Mouse (Mus musculus) myocyte (in vitro differentiated cells): ENCODE measurements around the gene Prdm8.

ENCODE experiments used
- CEBPB ChIP-seq: IDR thresholded peaks from 2 replicates; pipeline ENCODE4 v1.6.1; 2011; ENCODE audit warnings: mild to moderate bottlenecking, moderate library complexity; ENCODE audit not compliant: poor library complexity, insufficient read depth, severe bottlenecking
- MYOD1 ChIP-seq, 3 experiments: IDR thresholded peaks; one replicate each; pipeline ENCODE4 v1.6.1; 2011; ENCODE audit warnings: control low read depth in 2 of 3, low read depth in 2 of 3, mild to moderate bottlenecking in 2 of 3, moderate library complexity in 1 of 3; ENCODE audit not compliant: insufficient read length in 2 of 3, control insufficient read depth in 1 of 3
- POLR2A ChIP-seq: IDR thresholded peaks from one replicate; pipeline ENCODE4 v1.6.1; 2011; ENCODE audit warnings: low read depth, mild to moderate bottlenecking, control low read depth, moderate library complexity; ENCODE audit not compliant: insufficient read length
- POLR2AphosphoS2 ChIP-seq: IDR thresholded peaks from one replicate; pipeline ENCODE4 v1.6.1; 2011; ENCODE audit warnings: low read depth, control low read depth; ENCODE audit not compliant: insufficient read length
- SRF ChIP-seq: IDR thresholded peaks from one replicate; pipeline ENCODE4 v1.6.1; 2011; ENCODE audit warnings: low read depth; ENCODE audit not compliant: control insufficient read depth, insufficient read length
- TCF3 ChIP-seq: IDR thresholded peaks from one replicate; pipeline ENCODE4 v1.6.1; 2011; ENCODE audit warnings: low read depth, control low read depth; ENCODE audit not compliant: insufficient read length
- USF1 ChIP-seq: IDR thresholded peaks from one replicate; pipeline ENCODE4 v1.6.1; 2011; ENCODE audit warnings: low read depth, mild to moderate bottlenecking, control low read depth, moderate library complexity

DNA sequence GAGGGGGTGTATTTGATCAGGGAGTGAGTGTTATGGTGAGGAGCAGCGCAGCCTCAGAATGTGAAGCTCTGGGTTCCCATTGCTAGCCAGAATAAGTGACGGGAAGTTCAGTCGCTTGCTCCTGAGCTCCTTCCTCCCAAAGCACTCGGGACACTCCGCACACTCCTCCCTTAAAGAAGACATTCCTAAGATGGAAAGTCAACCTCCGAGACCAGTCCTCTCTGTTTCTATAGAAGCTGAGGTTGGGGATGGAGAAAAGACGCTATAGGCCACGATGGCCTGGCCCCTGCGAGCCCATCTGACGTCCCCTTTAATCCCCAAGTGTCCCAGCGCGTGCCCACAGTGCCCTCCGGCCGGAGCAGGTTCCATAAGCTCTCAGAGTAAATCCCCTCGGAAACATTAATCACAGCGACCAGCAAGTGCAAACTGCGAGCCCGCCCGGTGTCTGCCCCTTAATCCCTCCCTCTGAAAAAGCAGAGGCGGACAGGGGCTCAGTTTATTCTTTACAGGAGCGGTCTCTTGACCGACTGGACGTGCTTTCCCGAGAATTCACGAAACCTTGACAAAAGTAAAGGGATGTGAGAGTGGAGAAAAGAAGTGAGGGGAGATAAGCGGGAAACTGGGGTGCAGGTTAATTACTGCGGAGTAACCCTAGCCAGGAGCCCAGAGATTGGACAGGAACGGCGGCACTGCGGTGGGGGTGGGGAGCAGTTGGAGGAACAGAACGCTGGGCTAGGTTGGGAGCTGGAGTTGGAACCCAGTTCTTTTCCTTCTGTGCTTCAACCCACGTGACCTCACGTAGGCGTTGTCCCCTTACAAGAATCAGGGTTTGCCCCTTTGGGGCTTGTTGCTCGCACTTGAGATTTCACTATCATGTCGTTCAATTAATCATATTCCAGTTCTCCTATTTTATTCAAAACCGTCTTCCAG, 1.6 kb downstream of the Prdm8 start:
- no peak for TF ChIP-seq TCF3
- no peak for TF ChIP-seq POLR2AphosphoS2
- no peak for TF ChIP-seq POLR2A
- no peak for TF ChIP-seq SRF
- no peak for TF ChIP-seq MYOD1 (IDR thresholded peaks at IDR 0.05; ENCODE audit: control insufficient read depth in 1 of 3, insufficient read length in 2 of 3, low read depth in 2 of 3)
- no peak for TF ChIP-seq USF1
- TF ChIP-seq CEBPB: no peak
